Mouse (Mus musculus): ENCODE results near the gene Ddn.
"Not testable (repeated sequence)": the region's sequence is repeated elsewhere in the genome, so short reads cannot be mapped to it uniquely, and the experiment has no call there.

Gene Ddn

DNA sequence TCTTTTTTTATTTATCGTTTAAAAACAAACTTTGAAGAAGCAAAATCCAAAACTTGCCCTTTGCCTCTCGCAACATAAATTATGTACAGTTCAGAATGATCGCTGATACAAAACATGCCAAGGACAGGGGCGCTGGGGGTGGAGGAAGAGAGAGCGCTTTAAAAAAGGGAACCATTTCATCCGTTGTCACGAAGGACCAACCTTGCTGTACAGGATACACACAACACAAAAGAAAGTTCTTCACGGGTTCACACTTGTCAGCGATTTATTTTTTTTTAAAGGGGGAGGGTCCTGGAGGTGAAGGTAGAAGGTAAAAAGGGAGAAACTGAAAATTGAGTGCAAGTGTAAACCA, 22.4 kb upstream of the Ddn start:
- no peak for DNase-seq (ENCODE audit: low read depth in 1 of 2, low spot score in 2 of 2)

GRCm38 (mm10) chr15:98830736-98831683, 21.7 kb upstream of the Ddn start, which contains the start of gene Prkag1:
Gene Prkag1, minus strand, starts transcription at chr15:98831521.
- DNase-seq (ENCODE audit: low read depth in 1 of 2, low spot score in 2 of 2): peak; percentile 97 to 98

DNA sequence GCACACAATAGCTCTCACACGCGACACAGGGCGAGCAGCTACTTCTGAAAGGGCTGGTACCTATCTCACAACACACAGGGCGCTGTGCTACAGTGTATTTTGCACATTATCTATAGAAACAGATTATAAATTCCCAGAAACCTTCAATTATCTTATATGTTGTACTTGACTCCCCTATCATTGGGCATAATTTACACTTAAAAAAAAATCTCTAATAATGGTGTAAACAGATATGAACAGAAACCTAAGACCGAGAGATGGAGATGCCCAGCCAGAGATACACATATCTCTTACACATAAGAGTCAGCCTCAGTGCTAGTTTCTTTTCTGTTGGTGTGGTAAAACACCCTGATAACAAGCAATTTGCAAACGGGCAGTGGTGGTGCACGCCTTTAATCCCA, 18.3 kb upstream of the Ddn start:
- DNase-seq (ENCODE audit: low read depth in 1 of 2, low spot score in 2 of 2): no peak

GRCm38 (mm10) chr15:98823434-98823833, 14.1 kb upstream of the Ddn start:
- no peak for DNase-seq (ENCODE audit: low read depth in 1 of 2, low spot score in 2 of 2)

DNA sequence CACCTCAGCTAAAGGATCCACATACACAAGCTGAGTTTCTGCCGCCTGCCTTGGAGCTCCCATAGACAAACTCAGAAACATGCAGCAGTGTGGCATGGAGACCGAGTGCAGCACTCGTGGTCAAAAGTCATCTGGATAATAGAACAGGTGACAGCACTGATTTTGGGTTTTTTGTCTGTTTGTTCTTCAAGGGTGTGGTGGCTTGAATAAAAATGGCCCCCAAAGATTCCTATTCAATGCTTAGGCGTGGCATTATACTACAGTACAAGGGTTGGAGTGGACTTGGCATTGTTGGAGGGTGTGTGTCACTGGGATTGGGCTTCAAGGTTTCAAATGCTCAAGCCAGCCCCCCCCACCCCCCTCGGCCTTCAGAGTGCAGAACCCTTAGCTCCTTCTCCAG, 12.9 kb upstream of the Ddn start:
- no peak for DNase-seq (ENCODE audit: low read depth in 1 of 2, low spot score in 2 of 2)

- no peak for DNase-seq (ENCODE audit: low read depth in 1 of 2, low spot score in 2 of 2)
These were observed 12.1 kb upstream of the Ddn start for GRCm38 (mm10) chr15:98821403-98821802.

DNA sequence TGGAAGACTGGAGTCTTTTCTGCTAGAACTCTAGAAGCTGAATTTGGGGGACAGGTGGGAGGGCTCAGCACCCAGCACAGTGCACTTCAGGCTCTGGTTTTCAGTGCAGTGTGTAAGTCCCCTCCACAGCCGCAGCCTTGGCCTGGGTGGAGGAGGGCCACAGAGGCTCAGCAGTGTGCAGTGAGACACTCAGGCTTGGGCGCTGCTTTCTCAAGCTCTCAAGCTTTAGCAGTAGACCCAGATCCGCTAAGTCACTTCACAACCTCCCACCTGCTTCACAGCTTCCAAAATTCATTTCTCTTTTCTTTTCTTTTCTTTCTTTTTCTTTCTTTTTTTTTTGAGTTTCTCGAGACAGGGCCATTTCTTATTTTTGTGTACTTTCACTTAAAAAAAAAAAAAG, 11.6 kb upstream of the Ddn start:
- no peak for DNase-seq (ENCODE audit: low read depth in 1 of 2, low spot score in 2 of 2)

- DNase-seq (ENCODE audit: low read depth in 1 of 2, low spot score in 2 of 2): no peak
These were observed 8.9 kb upstream of the Ddn start for GRCm38 (mm10) chr15:98818171-98818570.

DNA sequence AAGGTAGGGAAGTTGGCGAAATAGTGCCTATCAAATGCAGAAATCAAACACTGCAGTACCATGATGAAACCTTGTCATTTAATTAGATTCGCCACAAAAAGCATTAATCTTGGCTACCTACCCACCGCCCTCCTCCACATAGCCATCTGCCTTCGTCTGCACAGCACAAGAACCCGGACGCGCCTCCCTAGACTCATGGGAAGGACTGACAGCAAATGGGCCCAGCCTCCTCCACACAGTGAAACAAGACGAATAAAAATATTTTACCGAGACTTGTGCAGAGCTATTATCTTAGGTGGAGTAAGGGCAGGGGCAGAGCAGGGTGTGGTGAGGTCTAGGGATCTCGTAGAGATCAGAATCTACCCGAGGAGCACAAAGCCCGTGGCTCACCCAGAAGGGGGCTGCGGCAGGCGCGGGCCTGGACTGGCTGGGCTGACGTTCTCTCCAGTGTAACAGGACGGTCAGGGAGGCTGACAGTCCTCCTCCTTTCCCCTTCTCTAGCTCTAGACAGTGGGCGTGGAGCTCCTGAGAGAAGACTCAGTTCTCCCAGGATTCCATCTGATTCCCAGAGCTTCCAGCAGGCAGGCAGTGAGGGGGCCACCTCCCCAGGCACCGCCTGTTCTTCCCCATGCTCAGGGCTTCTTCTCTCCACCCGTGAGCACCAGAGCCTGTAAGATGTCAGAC, 3.6 kb upstream of the Ddn start:
- no peak for DNase-seq (ENCODE audit: low read depth in 1 of 2, low spot score in 2 of 2)

GRCm38 (mm10) chr15:98810212-98810611, 922 bp upstream of the Ddn start:
- DNase-seq (ENCODE audit: low read depth in 1 of 2, low spot score in 2 of 2): not testable (repeated sequence)

- no peak for DNase-seq (ENCODE audit: low read depth in 1 of 2, low spot score in 2 of 2)
These were observed 597 bp downstream of the Ddn start for GRCm38 (mm10) chr15:98808651-98809134.

DNA sequence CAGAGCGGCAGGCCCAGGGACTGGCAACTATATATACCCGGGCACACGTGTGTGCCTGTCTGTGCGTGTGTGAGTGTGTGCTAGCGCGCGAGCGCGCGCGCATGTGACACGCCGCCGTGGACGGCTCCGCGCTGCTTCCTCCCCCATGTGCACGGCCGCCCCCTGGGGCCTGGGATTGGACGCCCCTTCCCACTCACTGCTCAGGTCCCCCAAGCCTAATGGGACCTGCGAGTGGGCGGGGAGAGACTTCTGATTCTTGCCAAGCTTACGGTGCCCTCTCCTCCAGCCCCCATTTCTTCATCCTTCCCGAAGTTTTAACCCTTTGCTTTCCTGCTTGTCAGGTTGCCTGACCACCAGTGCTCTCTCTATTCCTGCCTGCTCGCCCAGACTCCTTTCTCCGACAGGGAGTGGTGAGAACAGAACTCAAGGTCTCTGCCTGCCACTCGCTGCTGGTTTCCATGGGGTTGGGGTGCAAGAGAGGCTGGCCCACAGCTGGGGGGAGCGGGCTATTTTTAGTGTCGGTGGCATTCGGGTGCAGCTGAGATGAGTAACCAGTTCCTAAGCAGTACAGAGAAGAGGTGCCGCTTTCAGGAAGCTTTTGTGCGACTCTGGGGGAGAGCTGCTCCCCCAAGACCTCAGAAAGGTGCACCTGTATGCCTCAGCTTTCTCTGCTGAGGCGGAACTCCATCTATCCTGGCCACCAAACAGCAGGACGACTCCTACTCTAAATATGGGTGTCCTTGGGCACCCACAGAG, 1.2 kb downstream of the Ddn start:
- no peak for DNase-seq (ENCODE audit: low read depth in 1 of 2, low spot score in 2 of 2)

GRCm38 (mm10) chr15:98806809-98807770, 2.2 kb downstream of the Ddn start:
- DNase-seq (ENCODE audit: low read depth in 1 of 2, low spot score in 2 of 2): no peak

- no peak for DNase-seq (ENCODE audit: low read depth in 1 of 2, low spot score in 2 of 2)
These were observed 3.0 kb downstream of the Ddn start for GRCm38 (mm10) chr15:98806071-98806808.

DNA sequence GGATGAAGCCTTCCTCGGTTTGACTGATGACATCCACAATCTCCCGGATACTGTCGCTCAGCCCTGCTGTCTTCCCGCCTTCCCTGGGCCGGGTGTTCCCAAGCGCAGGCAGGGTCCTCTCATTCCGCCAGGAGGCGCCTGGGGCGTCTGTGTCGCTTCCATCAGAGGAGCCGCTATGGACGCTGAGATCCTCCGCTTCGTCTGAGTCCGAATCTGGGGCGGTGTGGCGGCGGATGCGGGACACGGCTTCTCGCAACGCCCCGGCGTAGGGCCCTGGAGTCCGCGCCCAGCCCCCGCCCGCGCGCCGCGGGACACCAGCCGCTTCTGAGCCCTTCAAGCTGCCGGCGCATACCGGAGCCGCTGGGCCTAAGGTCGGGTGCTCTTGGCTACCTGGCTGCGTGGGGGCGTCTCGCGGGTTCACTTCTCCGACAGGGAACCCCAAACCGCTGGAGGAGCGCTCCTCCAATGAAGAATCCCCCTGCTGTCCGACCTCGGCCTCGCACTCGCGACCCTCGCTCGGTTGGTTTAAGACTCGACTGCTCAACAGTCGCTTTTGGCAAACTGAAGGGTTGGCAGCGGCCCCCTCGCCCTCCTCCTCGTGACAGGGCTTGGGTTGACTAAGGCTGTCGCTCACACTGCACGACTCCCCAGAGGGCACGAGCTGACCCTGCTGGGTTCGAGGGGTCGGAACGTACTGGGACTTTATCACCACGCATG, 3.8 kb downstream of the Ddn start:
- no peak for DNase-seq (ENCODE audit: low read depth in 1 of 2, low spot score in 2 of 2)

DNA sequence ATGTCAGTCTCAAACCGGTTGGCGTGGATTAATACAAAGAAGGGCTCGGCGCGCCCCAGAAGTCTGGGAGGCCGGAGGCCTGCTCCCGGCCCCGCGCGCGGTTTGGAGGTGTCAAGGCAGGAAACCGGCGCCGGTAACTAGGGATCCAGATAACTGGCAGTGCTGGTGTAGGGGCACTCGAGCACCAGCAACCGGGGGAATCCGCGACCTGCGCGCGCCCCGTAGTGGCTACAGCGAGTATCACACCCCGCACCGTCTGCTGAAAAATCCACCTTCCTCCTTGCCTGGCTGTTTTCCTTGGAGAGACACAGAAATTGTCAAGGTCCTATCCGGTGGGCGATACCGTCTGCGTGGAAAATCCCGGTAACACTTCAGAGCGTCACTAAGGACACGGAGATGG, 5.2 kb downstream of the Ddn start:
- peak in 1 of 2 experiments; percentile 65 for DNase-seq (ENCODE audit: low read depth in 1 of 2, low spot score in 2 of 2)

- DNase-seq (ENCODE audit: low read depth in 1 of 2, low spot score in 2 of 2): no peak
These were observed 6.4 kb downstream of the Ddn start for GRCm38 (mm10) chr15:98802926-98803325.

- peak in 1 of 2 experiments; percentile 64 for DNase-seq (ENCODE audit: low read depth in 1 of 2, low spot score in 2 of 2)
These were observed 9.9 kb downstream of the Ddn start for GRCm38 (mm10) chr15:98799396-98799795.

DNA sequence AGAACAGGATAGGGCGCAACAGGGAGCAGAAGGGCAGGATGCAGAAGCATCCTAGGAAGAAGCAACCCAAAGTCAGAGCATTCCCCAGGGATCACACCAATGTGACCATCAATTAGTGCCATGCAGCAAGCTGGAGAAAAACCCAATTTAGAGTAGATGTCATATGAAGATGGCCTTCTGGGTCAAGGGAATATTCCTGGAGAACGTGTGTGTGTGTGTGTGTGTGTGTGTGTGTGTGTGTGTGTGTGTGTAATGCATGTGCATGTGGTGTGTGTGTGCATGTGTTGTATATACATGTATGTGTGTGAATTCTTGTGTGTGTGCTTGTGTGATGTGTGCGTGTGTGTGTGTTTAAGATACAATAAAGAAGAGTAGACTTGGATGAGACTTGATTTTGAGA, 10.4 kb downstream of the Ddn start:
- no peak for DNase-seq (ENCODE audit: low read depth in 1 of 2, low spot score in 2 of 2)

Data from monocyte, adult 2 months (primary cell).